13 mouse cellular contexts compared by ENCODE assay signal in the genomic region with DNA sequence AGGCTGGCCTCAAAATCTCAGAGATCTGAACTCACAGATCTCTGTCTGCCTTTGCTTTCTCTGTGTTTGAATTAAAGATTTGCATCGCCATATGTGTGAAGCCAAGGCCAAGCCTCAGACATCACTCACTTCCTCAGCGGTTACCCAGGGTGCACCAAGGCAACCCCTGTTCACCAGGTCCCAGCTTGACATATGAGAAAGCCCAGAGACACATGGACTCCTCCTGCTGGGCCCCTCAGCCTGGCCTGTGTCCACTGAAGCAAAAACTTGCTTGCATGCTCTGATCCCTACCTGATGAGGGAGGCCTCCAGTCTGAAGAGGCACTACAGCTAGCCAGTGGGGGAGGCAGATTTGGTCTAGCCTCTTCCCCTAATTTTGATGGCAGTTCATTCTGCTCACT.
DNase-seq lines count a peak whose midpoint lies in the region; ATAC-seq lines count a peak whose summit lies in the region.
"Had no signal": no experiment of that assay in that cellular context is flagged by ENCODE, and none has a peak within 500 bp of the region (broad histone marks: within the 10 kb centered on the region; RNA-seq: fewer than 3 reads in every experiment).

No protein-coding gene starts in this region.

- 85% methylated on average over 2 of the region's 2 CpGs for WGBS in forebrain, embryonic 14.5 days
- WGBS in limb, embryonic 10.5 days, result 78% methylated on average over 2 of the region's 2 CpGs
- WGBS in neural tube, embryonic 12.5 days, result 90% methylated on average over 2 of the region's 2 CpGs

- peak overlapping the region; percentile 89 for H3K27ac ChIP-seq in forebrain, embryonic 14.5 days (ENCODE audit: low read depth, low read length)
- H3K27ac ChIP-seq in limb, embryonic 10.5 days, result peak overlapping the region; percentile 85
- peak overlapping the region; percentile 76 for H3K27ac ChIP-seq in neural tube, embryonic 12.5 days

- H3K4me3 ChIP-seq in forebrain, embryonic 14.5 days (ENCODE audit: low read depth, low read length), result no peak overlapping the region
- H3K4me3 ChIP-seq in limb, embryonic 10.5 days, result no peak overlapping the region
- no peak overlapping the region for H3K4me3 ChIP-seq in neural tube, embryonic 12.5 days
- H3K4me3 ChIP-seq: erythroblast, embryonic 14.5 days had no signal

- H3K9ac ChIP-seq in forebrain, embryonic 14.5 days (ENCODE audit: low read length), result no peak overlapping the region
- H3K9ac ChIP-seq in neural tube, embryonic 12.5 days, result no peak overlapping the region

- peaks cover 30% of the 10 kb centered on the region for H3K4me1 ChIP-seq in forebrain, embryonic 14.5 days (ENCODE audit: control insufficient read depth, insufficient read depth, low read length)
- H3K4me1 ChIP-seq in limb, embryonic 10.5 days, result peaks cover 45% of the 10 kb centered on the region
- H3K4me1 ChIP-seq in neural tube, embryonic 12.5 days, result peaks cover 31% of the 10 kb centered on the region

- ATAC-seq in forebrain, embryonic 14.5 days, result no peak
- ATAC-seq in neural tube, embryonic 12.5 days (ENCODE audit: low FRiP score, low read depth), result peak; percentile 18; the same call in 1 of the 2 replicates

- H3K9me3 ChIP-seq in forebrain, embryonic 14.5 days (replicated peaks; ENCODE audit: control insufficient read depth, low read length), result no peaks in the 10 kb centered on the region
- H3K9me3 ChIP-seq in limb, embryonic 10.5 days (replicated peaks), result no peaks in the 10 kb centered on the region
- no peaks in the 10 kb centered on the region for H3K9me3 ChIP-seq in neural tube, embryonic 12.5 days

- H3K27me3 ChIP-seq in forebrain, embryonic 14.5 days (replicated peaks; ENCODE audit: control insufficient read depth, insufficient read depth, low read length), result no peaks in the 10 kb centered on the region
- H3K27me3 ChIP-seq in limb, embryonic 10.5 days (ENCODE audit: low read depth, poor library complexity, severe bottlenecking), result no peaks in the 10 kb centered on the region
- H3K27me3 ChIP-seq in neural tube, embryonic 12.5 days (replicated peaks), result peaks cover 18% of the 10 kb centered on the region; the same call in 1 of the 2 replicates

- H3K36me3 ChIP-seq in forebrain, embryonic 14.5 days (ENCODE audit: control insufficient read depth, insufficient read depth, low read length), result no peaks in the 10 kb centered on the region
- H3K36me3 ChIP-seq in limb, embryonic 10.5 days, result peaks cover 7% of the 10 kb centered on the region
- peaks cover 4% of the 10 kb centered on the region; the same call in 1 of the 2 replicates for H3K36me3 ChIP-seq in neural tube, embryonic 12.5 days

- H3K4me2 ChIP-seq in forebrain, embryonic 14.5 days (ENCODE audit: low read length), result no peak overlapping the region
- H3K4me2 ChIP-seq in neural tube, embryonic 12.5 days (replicated peaks), result no peak overlapping the region

- peak; percentile 14 for DNase-seq in embryo, embryonic 10 days (ENCODE audit: low spot score)
- DNase-seq in embryo, embryonic 11 days, result no peak
- DNase-seq in forebrain, embryonic 14.5 days (ENCODE audit: low spot score), result no peak
- DNase-seq in limb, embryonic 10.5 days (ENCODE audit: low spot score), result peak; percentile 41
- no peak for DNase-seq in right cerebral cortex, postnatal 4 days
- DNase-seq in cerebellum, postnatal 14 days, result no peak
- DNase-seq in left cerebral cortex, adult 9 months (ENCODE audit: low spot score in 2 of 2), result no peak
- DNase-seq: cerebellum, adult 9-10 months; gastrocnemius, postnatal 10 days; kidney, adult 18-20 months; liver had no signal

Comparison
In these comparisons a context has a peak if more than half of its experiments do, and no peak if none do; other contexts are left out.
1. DNase-seq: peak in embryo, embryonic 10 days (single experiment) and limb, embryonic 10.5 days (single experiment); none in embryo, embryonic 11 days (single experiment), forebrain, embryonic 14.5 days (single experiment), right cerebral cortex, postnatal 4 days (single experiment), cerebellum, postnatal 14 days (0 of 2) and left cerebral cortex, adult 9 months (0 of 2).
2. Peak in every context shown above with its lines, with median percentiles within 50 percentile points of each other: H3K27ac ChIP-seq.